Mouse (Mus musculus): ENCODE results near the gene Olig1.
A peak's percentile ranks its signal among the peaks of the same experiment; 100 is the strongest.

The Olig1 gene

DNA sequence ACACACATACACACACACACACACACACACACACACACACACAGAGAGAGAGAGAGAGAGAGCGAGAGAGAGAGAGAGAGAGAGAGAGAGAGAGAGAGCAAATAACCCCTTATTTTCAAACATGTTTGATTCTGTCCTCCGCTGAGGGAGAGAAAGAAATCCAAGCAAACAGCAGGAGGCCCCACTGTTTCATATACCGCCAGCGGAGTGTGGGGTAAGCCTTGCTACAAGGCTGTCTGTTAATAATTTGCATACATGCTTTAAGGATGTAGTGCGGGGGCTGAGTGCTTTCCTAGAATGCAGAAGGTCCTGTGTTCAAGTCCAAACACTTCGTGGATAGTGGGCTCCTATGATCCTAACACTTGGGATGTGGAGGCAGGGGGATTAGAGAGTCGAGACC is 43.3 kb downstream of the Olig1 start:
- no peak for DNase-seq

DNA sequence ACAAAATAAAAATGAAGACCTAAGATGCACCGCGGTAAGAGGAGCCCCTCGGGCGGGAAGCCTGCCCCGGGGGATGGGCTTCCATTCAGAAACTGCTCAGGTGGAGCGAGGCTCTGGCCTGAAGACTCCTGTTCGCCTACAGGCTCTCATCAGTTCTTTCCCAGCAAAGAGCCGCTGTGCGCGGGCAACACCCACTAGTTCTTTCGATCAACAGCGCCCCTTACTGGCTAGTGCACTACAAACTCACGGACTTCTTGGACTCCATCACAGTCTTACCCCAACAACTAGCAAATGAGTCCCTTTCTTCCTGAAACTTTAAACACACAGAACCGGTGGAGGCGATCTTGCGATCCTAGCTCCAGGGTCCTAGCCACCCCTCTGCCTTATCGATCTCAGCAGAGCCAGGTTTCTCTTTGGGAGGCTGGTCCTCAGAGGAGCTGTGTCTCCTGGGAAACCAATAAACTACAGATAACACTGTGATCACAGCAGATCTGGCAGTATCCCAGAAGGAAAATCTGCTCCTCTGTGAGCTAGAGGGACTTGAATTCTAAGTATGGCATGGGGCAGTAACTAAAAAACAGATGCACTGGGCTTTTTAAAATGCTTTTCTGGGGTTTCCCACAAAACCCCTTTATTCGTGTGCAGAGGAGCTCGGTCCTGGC is 44.7 kb downstream of the Olig1 start:
- DNase-seq: peak; percentile 77

- DNase-seq: no peak
These were observed 50.6 kb downstream of the Olig1 start for GRCm38 (mm10) chr16:91320191-91320590.

DNA sequence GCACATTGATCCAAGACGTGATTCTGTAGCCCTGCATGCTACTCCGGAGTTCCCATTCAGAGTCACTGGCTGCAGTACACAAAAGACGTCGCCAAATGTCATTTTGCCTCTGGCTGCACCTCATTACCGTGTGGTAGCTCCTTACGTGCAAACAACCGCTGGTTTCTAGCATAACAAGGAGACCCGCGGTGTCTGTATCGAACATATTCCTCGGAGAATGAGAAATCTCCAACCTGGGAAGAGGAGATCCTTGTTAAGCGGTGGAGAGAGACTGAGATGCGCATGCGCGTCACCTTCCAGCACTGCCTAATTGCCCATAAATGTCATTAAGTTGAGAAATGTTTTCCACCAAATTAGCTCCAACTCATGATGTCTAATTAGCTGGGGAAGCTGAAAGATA is 51.0 kb downstream of the Olig1 start:
- no peak for DNase-seq
